Mouse (Mus musculus) layer of hippocampus, adult 18-20 months (tissue): ENCODE measurements at regions not wholly inside any gene's neighbourhood (a gene's known extent, or its start where the extent isn't known, plus 50 kb on each side); places are given as distances from the start of the nearest gene placed in this dataset.

Source experiments
- DNase-seq, 2 experiments: peaks; one replicate each; pipeline ENCODE4 v3.0.0; 2022; ENCODE audit warnings: low spot score in 2 of 2

- DNase-seq, result no peak
These were observed 340.9 kb upstream of the Cntn3 start for GRCm38 (mm10) chr6:102913776-102914175.

- no peak for DNase-seq
These were observed 331.1 kb upstream of the Cntn3 start for GRCm38 (mm10) chr6:102903960-102904359.

- no peak for DNase-seq
These were observed 327.7 kb upstream of the Cntn3 start for GRCm38 (mm10) chr6:102900407-102901110.

GRCm38 (mm10) chr6:102868404-102868803 is 295.5 kb upstream of the Cntn3 start:
- no peak for DNase-seq

GRCm38 (mm10) chr6:102844507-102844906 is 271.6 kb upstream of the Cntn3 start:
- DNase-seq, result peak in 1 of 2 experiments; percentile 9

GRCm38 (mm10) chr6:102833151-102833550 is 260.2 kb upstream of the Cntn3 start:
- DNase-seq, result peak in 1 of 2 experiments; percentile 7
